Mouse (Mus musculus) olfactory bulb, adult 2 months (tissue): ENCODE results near the gene Lrrc36.

Experiments
- CTCF ChIP-seq: fragments of 200-500 bp; IDR thresholded peaks from 2 replicates; pipeline ENCODE4 v1.5.1; 2012; ENCODE audit warnings: low read depth, mild to moderate bottlenecking, low read length, moderate library complexity; ENCODE audit not compliant: insufficient read depth
- POLR2A ChIP-seq: fragments of 200-500 bp; IDR thresholded peaks from 2 replicates; pipeline ENCODE4 v1.6.1; 2012; ENCODE audit warnings: mild to moderate bottlenecking, low read depth, low read length, moderate library complexity; ENCODE audit not compliant: insufficient read depth

DNA sequence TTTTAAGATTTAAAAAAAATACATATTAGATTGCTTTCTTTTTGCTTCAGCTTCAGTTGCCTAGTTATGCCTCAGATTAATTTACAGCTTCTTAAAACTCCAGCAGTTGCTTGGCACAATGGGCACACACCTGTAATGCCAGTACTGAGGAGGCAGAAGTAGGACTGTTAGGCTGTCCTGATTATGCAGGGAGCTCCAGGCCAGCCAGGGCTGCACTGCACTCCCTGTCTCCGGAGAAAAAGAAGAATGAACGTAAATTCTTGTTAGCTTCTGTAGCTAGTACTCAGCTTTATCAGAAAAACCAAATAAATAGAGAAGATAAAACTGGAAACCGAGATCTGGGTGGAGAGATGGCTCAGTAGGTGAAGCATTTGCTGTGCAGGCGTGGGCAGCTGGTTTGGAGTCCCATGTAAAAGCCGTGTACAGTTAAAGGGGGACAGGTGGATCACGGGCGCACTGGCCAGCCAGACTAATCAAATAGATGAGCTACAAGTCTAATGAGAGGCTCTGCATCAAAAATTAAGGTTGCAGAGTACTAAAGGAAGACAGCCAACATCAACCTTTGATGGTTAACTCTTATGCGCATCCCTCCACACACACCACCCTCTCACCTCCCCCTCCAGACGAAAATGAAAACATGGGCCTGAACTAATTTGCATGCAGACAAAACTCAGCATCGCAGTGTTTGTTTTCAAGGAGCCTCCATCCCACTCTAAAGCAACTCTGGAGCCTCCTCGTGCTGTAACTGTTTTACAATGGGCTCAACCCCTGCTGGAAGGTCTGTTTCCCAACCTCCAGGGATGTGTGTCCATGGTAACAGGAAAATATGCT is 32.1 kb downstream of the Lrrc36 start:
- TF ChIP-seq CTCF (no peak), POLR2A (no peak)
